Mouse (Mus musculus) liver, embryonic 14.5 days (tissue): ENCODE results near the gene Pmm2.

Source experiments
- CTCF ChIP-seq: IDR thresholded peaks from 2 replicates; pipeline ENCODE4 v1.5.1; 2016; ENCODE audit warnings: antibody characterized with exemption, low read depth, control low read depth
- EP300 ChIP-seq: IDR thresholded peaks from 2 replicates; pipeline ENCODE4 v1.6.1; 2016; ENCODE audit warnings: antibody characterized with exemption, low read depth

- TF ChIP-seq CTCF (no peak), EP300 (no peak)
These were observed 27.1 kb upstream of the Pmm2 start for GRCm38 (mm10) chr16:8610397-8610796.
